Mouse (Mus musculus) megakaryocyte-erythroid progenitor cell, adult 5-6 weeks (primary cell): Measurements from ENCODE around the gene Hnrnpu. TPM values are rescaled to one million over a fixed set of nuclear protein-coding genes. Genes with fewer than 3 reads are reported as not detected.

Source experiments
- ATAC-seq: replicated peaks from 2 replicates; pipeline ENCODE4 v1.8.0; 2016; ENCODE audit warnings: mild to moderate bottlenecking, inconsistent platforms; ENCODE audit not compliant: severe bottlenecking, poor library complexity, low FRiP score, low TSS enrichment
- total RNA-seq, 2 experiments: library from RNA; stranded (forward) in 1 of 2; stranded (reverse) in 1 of 2; fragments of 200-1000, 215-1000 nt in 1 of 2; fragments of >200 nt in 1 of 2; fragmentation: Nextera tagmentation in 1 of 2; gene quantifications; 2 replicates each; pipeline ENCODE4 v1.2.3; 2014 to 2017

Hnrnpu gene
- total RNA-seq, 2 experiments from 2014 or later, result 517 to 728 TPM

DNA sequence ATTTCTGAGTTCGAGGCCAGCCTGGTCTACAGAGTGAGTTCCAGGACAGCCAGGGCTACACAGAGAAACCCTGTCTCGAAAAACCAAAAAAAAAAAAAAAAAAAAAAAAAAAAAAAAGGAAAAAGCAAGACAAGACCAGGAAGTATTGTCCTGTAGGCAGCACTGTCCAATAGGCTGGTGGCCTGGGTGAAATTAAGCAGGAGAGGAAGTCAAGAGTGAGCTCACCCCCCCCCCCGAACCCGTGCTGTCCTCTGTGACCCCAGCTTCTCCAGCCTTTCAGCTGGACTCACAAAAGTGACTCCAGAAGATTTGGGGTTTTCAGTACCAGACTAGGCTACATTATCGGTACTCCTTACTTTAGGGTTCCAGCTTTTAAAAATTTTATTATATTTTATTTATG, 5.0 kb upstream of the Hnrnpu start:
- ATAC-seq, result no peak

DNA sequence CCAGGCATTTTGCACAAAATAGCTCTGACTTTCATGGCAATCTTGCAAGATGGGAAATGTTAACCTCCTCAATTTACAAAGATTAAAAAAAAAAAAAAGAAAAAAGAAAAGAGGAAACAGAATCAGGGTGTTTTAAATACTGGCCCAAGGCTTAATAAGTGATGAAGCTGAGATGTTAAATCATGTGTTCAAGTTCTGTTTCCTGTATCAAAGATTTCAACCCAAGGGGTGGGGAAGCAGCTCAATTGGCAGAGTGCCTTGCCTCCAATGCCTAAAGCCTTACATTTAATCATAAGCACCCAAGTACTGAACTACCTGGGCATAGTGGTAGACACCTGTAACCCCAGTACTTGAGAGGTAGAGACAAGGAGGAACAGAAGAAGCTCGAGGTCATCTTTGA, 4.5 kb upstream of the Hnrnpu start:
- no peak for ATAC-seq

DNA sequence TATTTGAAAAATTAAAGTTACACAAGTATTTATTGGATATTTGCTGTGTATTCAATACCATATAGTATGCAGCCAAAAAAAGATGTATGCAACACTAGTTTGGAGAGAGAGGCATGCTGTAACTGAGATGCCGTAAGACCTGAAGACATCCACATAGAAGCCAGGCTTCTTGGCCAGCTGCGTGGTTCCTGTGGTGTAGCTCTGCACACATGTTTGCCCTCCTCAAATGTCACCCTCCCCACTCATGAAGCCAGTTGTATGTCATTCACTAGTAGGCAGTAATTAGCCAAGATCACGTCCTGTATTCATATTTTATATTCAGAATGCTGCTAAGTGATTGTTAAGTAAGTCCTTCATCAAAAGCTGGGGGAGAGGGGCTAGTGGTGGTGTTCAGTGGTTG, 3.8 kb upstream of the Hnrnpu start:
- ATAC-seq, result no peak

DNA sequence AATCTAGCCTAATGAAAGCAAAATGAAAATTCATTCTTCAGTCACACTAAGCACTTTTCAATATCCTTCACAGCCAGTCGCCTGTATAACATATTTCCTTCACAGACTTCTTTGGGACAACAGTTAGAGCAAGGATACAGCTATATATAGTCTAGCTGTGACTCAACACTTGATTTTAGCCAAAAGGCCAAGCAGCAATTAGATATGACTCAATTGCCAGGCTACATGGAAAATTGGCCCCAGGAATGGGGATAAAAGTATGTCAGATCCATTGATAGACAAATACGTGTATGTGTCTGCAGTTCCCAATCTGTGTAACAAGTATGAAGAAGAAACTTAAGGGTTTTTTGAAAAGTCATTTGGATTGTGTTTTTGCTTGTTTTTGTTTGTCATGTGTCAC, 2.6 kb upstream of the Hnrnpu start:
- ATAC-seq, result no peak

DNA sequence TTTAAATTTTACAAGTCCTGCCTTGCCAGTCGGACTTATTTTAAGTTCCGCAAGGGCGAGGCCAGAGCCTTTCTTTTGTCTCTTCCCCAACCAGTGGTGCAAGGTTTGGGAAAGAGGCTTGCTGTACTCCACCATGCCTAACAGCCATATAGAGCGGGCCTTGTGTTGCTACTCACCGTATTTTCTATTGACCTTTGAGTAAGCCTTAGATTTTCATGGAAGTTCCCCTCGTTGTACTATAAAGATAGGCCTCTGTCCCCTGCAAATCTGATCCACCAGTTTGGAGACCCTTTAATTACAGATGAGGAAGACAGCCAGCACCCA, 683 bp upstream of the Hnrnpu start:
- ATAC-seq, result no peak

DNA sequence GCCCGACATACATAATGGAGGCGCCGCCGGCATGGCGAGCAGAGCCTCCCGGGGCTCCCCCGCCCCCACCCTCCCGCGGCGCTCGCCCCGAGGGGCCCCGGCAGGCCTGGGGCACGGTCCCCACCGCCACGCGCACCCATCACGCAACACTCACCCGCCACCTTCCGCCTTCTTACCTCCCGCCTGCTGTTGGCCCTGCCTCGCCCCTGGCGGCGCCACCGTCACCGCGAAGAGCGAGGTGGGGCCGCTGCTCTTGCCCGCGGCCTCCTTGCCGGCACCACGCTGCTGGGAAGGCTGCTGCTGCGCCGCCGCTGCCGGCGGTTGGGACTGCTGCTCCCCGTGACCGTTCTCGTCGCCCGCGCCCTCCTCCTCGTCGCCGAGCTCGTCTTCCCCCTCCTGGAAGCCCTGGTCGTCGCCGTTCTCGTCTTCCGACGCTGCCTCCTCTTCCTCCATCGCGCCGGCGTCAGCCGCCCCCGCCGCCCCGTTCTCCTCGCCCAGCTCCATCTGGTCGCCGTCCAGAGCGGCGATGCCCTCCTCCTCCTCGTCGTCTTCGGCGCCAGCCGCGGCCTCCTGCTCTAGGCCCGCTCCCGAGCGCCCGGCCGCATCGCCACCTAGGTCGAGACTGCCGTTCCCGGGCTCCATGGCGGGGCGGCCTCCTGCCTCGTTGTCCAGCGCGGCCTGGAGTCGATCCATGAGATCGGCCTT, 668 bp downstream of the Hnrnpu start:
- ATAC-seq, result peak; percentile 6; the same call in 1 of the 2 replicates

DNA sequence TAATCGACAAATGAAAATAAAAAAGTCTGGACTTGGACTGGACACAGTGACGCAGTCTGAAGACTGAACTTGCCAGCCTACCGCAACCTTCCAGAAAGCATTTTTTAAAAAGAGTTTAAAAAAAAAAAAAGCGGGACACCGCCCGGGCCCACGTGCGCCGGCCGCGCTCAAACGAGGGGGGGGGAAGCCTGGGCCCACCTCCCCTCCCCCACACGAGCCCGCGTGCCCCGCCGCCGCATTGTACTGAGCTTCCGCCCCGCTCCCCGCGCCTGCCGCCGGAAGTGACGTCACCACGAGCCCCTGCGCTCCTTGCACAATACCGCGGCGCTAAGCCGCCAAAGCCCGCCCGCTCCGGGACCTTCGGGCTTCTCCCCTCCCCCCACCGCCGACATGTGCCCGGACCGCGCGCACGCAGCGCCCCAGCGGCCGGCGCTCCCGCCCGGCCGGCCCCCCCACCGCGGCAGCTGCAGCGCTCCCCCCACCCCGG, 1.3 kb downstream of the Hnrnpu start:
- ATAC-seq, result peak; percentile 75

DNA sequence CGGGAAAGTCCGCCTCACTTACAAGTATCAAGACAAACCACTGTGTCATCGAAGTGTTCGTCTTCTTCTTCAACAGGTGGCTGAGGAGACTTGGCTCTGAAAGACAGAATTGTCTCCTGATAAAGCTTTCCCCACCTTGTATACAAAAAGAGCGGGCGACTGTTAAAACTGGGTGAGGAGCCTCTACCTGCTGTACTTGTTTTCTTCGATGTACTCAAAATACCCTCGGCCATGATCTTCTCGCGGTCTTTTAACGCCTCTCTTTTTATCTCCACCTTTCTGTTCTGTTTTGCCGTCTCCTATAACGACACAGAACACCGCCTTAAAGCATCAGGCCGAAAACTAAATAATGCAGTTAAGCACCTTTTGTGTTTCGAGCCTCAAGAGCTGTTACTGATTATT, 1.7 kb downstream of the Hnrnpu start:
- ATAC-seq, result 0 out of 2 replicates have a peak, but pooled peaks have one; percentile 4

DNA sequence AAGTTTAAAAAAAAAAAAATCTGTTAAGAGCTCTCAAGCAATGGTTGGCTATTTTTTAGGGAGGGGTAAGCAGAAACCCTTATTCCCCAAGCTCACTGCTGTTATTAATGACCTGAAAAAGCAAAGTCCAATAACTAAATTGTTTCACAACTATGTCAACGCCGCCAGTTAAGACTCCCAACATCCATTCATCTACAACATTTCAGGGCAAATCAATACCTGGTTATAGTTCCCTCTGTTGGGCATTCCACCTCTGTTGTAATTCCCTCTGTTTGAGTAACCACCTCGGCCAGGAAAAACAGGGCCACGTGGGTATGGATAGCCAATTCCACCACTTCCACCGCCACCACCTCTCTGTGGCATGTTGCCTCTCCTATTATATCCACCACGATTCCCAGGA, 7.7 kb downstream of the Hnrnpu start:
- no peak for ATAC-seq

DNA sequence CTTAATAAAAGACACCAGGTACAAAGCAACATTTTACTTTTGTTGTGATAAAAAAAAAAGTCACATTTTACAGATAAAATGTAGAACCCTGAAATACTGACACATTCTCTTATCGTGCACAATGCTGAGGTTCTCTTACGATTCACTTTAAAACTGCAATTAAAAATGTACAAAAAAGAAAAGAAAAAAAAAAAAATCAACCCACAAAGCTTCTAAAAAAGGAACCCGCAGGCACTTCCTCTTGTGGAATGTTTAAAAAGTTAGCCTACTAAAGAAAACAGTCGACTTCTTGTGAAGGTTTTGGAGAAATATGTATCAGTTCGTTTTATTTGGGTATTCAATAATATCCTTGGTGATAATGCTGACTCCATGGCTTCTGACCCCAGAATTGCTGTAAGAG, 8.6 kb downstream of the Hnrnpu start:
- no peak for ATAC-seq

DNA sequence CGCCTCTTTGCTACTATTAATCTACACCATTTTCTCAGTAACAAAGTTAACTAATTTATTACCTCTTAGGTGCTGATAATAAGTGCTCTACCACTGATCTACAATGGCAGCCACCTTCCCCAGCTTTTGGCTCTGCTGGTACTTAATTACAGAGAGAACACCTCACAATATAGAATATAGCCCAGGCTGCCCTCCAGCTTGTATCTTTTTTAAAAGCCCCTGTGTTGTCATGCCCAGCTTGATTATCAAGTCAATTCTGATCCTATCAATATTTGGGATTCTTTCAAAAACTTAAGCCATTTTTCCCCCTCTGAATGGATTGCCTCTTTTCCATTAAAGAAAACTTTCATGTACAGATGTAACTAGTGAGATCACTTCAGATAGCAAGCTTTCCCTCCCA, 10.6 kb downstream of the Hnrnpu start:
- no peak for ATAC-seq

DNA sequence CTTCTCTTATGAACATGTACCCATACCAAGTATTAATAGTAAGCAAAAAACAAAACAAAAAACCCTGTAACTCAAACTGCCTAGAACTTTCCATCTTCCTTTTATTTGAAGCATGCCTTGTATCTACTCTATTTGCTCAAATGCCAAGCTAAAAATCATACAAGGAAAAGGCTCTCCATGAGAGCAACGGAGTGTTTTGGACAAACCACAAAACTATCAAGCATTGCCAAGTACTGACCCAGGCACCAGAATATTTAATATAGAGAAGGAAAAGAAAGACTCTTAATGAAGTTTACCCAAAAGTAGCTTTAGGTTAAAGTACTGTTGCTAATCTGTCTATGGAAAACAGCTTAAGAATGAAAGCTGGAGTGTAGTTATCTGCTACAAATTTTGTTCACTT, 11.2 kb downstream of the Hnrnpu start:
- ATAC-seq, result no peak

DNA sequence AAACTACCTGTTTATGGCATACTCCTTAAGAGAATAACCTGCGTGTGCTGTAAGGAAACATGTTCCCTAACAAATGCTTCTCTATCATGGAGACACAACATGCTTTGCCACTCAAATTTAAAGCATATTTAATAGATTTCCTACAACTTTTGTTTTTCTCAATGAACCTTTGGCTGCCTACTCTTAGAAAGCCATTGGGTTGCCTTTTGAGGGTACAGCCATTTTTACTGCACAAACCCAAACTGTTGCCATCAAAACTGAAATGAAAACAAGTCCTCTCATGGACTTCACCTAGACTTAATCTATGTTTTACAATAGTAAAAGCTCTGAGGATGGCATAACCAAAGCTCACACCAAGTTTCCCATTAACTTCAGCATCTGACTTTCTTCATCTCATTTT, 13.0 kb downstream of the Hnrnpu start:
- no peak for ATAC-seq

DNA sequence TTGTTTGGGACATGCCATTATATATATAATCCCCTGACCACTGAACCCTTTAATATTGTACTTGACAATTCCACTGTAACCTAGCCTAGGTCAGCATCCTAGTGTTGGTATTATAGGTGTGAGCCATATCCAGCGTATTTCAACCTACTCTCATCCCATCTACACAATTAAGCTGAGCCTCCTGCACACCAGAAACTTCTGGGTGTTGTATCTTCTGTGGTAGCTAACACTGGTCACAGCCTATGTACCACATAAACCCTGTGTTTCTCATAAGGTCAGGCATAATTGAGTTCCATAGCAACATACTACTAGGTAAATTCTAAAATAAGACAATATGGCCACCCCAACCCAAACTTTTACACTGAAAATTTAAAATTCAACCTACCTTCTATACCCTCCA, 14.4 kb downstream of the Hnrnpu start:
- ATAC-seq, result no peak

DNA sequence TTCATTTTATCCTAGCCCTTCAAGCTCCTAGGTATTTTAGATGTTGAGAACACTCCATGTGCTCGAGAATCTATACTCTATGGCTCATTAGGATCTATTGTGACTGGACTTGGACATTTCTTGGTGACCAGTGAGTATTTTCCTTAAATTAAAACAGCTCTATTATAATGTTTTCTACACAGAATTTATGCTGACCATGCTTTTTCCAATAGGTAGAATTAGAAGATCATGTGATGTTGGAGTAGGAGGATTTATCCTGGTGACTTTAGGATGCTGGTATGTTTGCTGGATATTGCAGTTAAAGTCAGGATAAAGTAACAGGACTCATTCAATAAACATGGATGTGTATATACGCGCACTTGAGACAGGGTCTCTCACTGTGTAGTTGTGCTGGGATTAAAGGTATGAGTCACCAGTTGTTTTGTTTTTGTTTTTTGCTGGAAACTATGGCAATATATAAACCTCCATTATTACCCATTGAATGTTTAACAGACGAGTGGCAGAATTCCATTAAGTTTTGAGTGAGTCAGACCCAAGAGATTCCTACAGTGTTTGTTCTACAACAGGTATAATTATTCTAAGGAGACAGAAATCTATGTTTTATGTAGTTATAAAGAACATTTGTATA, 15.8 kb downstream of the Hnrnpu start:
- no peak for ATAC-seq

DNA sequence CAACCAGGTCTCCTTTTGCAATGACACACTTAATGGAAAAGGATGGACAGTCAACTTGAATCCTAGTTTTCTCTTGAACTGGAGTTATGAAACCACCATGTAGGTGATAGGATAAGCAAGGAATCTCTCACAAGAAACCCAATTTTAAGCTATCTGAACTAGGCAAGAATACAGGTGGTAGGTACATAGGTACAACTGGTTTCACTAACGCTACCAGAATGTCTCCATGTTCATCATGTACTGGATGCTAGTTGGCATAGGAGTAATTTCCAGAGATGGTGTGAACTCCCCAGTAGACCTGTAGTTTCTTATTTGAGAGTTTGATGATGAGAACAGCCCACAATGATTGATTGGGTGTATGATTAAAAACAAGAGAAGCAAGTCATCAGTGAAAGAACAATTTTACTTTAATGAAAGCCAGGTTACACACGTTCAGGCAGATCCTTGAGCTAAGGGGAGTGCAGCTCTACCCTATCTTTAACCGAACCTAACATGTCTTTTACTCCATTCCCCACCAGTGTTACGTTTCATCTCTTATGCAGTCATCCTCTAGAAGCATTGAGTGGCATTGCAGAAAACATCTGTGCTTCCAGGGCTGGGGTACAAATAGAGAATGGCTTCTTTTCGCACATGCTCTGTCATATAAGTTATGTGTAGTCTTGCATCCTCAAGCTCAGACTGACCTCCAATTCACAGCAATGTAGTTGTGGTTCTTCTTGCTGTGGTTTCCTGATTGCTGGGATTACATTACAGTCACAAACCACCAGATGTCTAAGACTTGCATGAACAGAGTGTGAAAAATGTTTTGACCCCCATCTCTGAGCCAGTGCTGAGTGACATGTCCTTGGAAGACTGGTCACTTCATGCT, 16.6 kb downstream of the Hnrnpu start:
- ATAC-seq, result no peak

DNA sequence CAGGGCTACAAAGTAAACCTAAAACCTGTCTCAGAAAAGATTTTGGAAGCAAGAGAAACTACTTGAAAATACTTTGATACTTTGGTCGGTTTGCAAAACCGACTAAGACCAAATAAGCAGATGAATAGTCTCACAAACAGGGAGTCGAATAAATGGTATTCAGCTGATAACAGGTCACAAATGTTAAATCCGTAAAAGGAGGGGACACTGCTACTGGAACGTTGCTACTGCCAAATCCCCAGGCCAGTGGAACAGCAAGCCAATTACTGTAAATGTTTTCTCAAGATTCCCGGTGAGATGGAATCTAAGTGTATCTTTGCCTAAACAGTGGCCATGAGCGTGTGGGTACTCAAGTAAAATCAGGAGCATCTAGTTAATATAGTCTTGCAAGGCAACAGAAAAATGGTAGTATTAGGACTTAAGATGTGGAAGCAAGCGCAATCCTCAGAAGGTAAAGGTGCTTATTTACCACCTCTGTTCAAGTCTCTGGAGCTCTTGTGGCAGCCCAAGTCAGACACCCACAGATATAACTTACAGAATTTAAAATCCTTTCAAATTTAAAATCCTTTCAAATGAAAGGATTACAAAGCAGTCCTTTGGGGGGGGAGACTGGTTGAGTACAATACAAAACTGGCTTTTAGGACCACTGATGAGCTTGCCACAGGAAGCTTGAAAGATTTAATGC, 17.4 kb downstream of the Hnrnpu start:
- no peak for ATAC-seq

DNA sequence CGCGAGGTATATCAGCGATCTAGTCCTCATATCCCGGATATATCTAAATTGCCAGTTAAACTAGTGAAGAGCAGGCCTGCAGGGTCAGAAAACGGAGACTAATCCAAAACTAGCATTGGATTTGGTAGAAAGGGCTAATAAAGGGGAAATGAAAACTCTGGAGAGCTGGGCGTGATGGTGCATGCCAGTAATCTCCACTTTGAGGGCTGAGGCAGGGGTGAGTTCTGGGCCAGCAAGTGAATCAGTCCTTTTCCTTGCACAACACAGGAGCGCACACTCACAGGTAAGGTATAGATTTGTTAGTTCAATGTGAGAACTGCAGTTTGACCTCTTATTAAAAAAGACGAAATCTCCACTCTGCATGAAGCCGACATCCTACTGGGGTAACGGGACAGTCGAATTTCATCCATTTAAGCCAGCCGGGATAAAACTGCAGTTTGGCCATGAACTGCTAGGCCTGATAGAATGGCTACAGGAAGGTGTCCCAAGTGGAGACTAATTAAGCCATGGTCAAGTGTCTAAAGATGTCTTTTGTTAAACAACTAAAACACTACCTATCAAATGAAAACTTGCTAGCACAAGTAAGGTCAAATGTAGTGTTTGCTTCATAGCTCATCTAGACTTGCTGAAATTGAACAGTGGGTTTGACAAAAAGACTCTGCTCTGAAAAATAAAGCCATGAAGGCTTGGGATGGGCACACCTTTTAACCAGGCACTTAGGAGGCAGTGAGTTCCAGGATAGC, 18.1 kb downstream of the Hnrnpu start:
- peak; percentile 10; the same call in 1 of the 2 replicates for ATAC-seq
